Comparison of ENCODE assay signal across 8 mouse cellular contexts in genomic region chr7:19824182-19824973, GRCm38 (mm10). TPM values are rescaled to one million over a fixed set of nuclear protein-coding genes. Genes with fewer than 3 reads are reported as not detected.
DNase-seq lines count a peak whose midpoint lies in the region; ATAC-seq and TF ChIP-seq lines count a peak whose summit lies in the region.

No protein-coding gene starts in this region.

- H3K36me3 ChIP-seq in liver, embryonic 16.5 days (ENCODE audit: control insufficient read depth, insufficient read depth) = no peaks in the 10 kb centered on the region

- H3K9me3 ChIP-seq in liver, embryonic 16.5 days (replicated peaks; ENCODE audit: control insufficient read depth, low read length) = no peaks in the 10 kb centered on the region

- DNase-seq in cerebellum, postnatal 10 days = peak; percentile 48 to 59
- no peak for DNase-seq in cerebellum, adult 8-10 months
- DNase-seq in brain, embryonic 14.5 days (ENCODE audit: low read depth) = peak; percentile 37
- DNase-seq in gastrocnemius, postnatal 25 days = peak; percentile 90
- DNase-seq in neural tube, embryonic 10.5 days (ENCODE audit: extremely low spot score, low spot score) = peak; percentile 75
- DNase-seq in thymus, postnatal 0 days (ENCODE audit: low spot score) = peak; percentile 49

- ATAC-seq in inflammation-experienced regulatory T-cells, adult 6 months = peak; percentile 81
- peak; percentile 87 for ATAC-seq in liver, embryonic 16.5 days (ENCODE audit: low read depth)

- TF ChIP-seq CTCF in brain, embryonic 14.5 days (IDR thresholded peaks at IDR 0.05; ENCODE audit: borderline replicate concordance, extremely low read depth, insufficient read depth, insufficient read length) = no peak

- peak overlapping the region; percentile 65 for H3K4me2 ChIP-seq in liver, embryonic 16.5 days (ENCODE audit: low read depth, low read length)

- 0 out of 2 replicates have a peak overlapping the region, but pooled peaks have one; percentile 12 for H3K4me3 ChIP-seq in liver, embryonic 16.5 days (ENCODE audit: low read depth, low read length)

- H3K27ac ChIP-seq in liver, embryonic 16.5 days (ENCODE audit: low read length) = peak overlapping the region; percentile 85

- WGBS in liver, embryonic 16.5 days (ENCODE audit: insufficient replicate concordance) = 15% methylated on average over 26 of the region's 26 CpGs

- peaks cover 17% of the 10 kb centered on the region for H3K27me3 ChIP-seq in liver, embryonic 16.5 days (ENCODE audit: control insufficient read depth, insufficient read depth, low read depth, low read length)

- no peak for TF ChIP-seq POLR2A in brain, embryonic 14.5 days (IDR thresholded peaks at IDR 0.05; ENCODE audit: borderline replicate concordance, extremely low read depth, insufficient read depth, insufficient read length, poor library complexity, severe bottlenecking)

- no peak overlapping the region for H3K9ac ChIP-seq in liver, embryonic 16.5 days (ENCODE audit: low read depth, low read length)

- peaks cover 9% of the 10 kb centered on the region for H3K4me1 ChIP-seq in liver, embryonic 16.5 days (ENCODE audit: control insufficient read depth, low read depth, low read length)

RNA-seq across cellular contexts. Expression of gene Bcl3, which starts 1.8 kb away (rescaled TPM):
- 0.47 and 0.92 TPM in 2 replicates for polyA plus RNA-seq in brain, embryonic 14.5 days (2012; rRNA removed)
- total RNA-seq in gastrocnemius, postnatal 25 days (2021) = 1 to 10 TPM; 1.2 TPM
- polyA plus RNA-seq in inflammation-experienced regulatory T-cells, adult 6 months (2017; shearing (Covaris generic)) = 10 to 100 TPM; 13.6 to 19.9 (median 18.5) TPM
- polyA plus RNA-seq in liver, embryonic 16.5 days (2015; fragmentation: Nextera tagmentation; extraction: Ambion mirVana) = 4.1 and 4.4 TPM in 2 replicates
- polyA plus RNA-seq in thymus, postnatal 0 days (2015; fragmentation: Nextera tagmentation; extraction: Ambion mirVana) = 9.5 and 13.1 TPM in 2 replicates

RNA-seq across cellular contexts. Expression of gene Gm19345, which starts 27.4 kb away (rescaled TPM):
- polyA plus RNA-seq in brain, embryonic 14.5 days (2012; rRNA removed) = 17.1 and 18.8 TPM in 2 replicates
- not detected for total RNA-seq in gastrocnemius, postnatal 25 days (2021)
- not detected for polyA plus RNA-seq in inflammation-experienced regulatory T-cells, adult 6 months (2017; shearing (Covaris generic))
- polyA plus RNA-seq in liver, embryonic 16.5 days (2015; fragmentation: Nextera tagmentation; extraction: Ambion mirVana) = 0.08 TPM in 1 of 2 replicates, not detected in the other
- not detected in 2 replicates for polyA plus RNA-seq in thymus, postnatal 0 days (2015; fragmentation: Nextera tagmentation; extraction: Ambion mirVana)

RNA-seq across cellular contexts. Expression of gene Cblc, which starts 27.8 kb away (rescaled TPM):
- polyA plus RNA-seq in brain, embryonic 14.5 days (2012; rRNA removed) = 0.33 and 0.58 TPM in 2 replicates
- total RNA-seq in gastrocnemius, postnatal 25 days (2021) = not detected
- under 1 TPM in 1 of 3 experiments, not detected in 2; 0.68 TPM for polyA plus RNA-seq in inflammation-experienced regulatory T-cells, adult 6 months (2017; shearing (Covaris generic))
- 4.7 and 5.4 TPM in 2 replicates for polyA plus RNA-seq in liver, embryonic 16.5 days (2015; fragmentation: Nextera tagmentation; extraction: Ambion mirVana)
- polyA plus RNA-seq in thymus, postnatal 0 days (2015; fragmentation: Nextera tagmentation; extraction: Ambion mirVana) = 2.6 and 4.2 TPM in 2 replicates

RNA-seq across cellular contexts. Expression of gene Ceacam16, which starts 36.7 kb away (rescaled TPM):
- not detected in 2 replicates for polyA plus RNA-seq in brain, embryonic 14.5 days (2012; rRNA removed)
- not detected for total RNA-seq in gastrocnemius, postnatal 25 days (2021)
- polyA plus RNA-seq in inflammation-experienced regulatory T-cells, adult 6 months (2017; shearing (Covaris generic)) = under 1 TPM in 2 of 3 experiments, not detected in 1; 0.55 to 0.59 TPM
- polyA plus RNA-seq in liver, embryonic 16.5 days (2015; fragmentation: Nextera tagmentation; extraction: Ambion mirVana) = not detected in 2 replicates
- polyA plus RNA-seq in thymus, postnatal 0 days (2015; fragmentation: Nextera tagmentation; extraction: Ambion mirVana) = 0.46 and 0.59 TPM in 2 replicates

RNA-seq across cellular contexts. Expression of gene Bcam, which starts 53.6 kb away (rescaled TPM):
- polyA plus RNA-seq in brain, embryonic 14.5 days (2012; rRNA removed) = 13.8 and 19.5 TPM in 2 replicates
- 10 to 100 TPM; 25.3 to 33.9 TPM for total RNA-seq in gastrocnemius, postnatal 25 days (2021)
- polyA plus RNA-seq in inflammation-experienced regulatory T-cells, adult 6 months (2017; shearing (Covaris generic)) = 1 to 10 TPM; 1.1 to 2.3 (median 1.2) TPM
- polyA plus RNA-seq in liver, embryonic 16.5 days (2015; fragmentation: Nextera tagmentation; extraction: Ambion mirVana) = 7.4 and 9.7 TPM in 2 replicates
- 29.7 and 30.9 TPM in 2 replicates for polyA plus RNA-seq in thymus, postnatal 0 days (2015; fragmentation: Nextera tagmentation; extraction: Ambion mirVana)

Comparison
In these comparisons a context has a peak if more than half of its experiments do, and no peak if none do; other contexts are left out.
1. RNA of gene Gm19345, which starts 27.4 kb away (polyA plus RNA-seq): 17.1 to 18.8 TPM in brain, embryonic 14.5 days; not detected in thymus, postnatal 0 days, 0.08 TPM in liver, embryonic 16.5 days and not detected in inflammation-experienced regulatory T-cells, adult 6 months; every median in the first group is over 10 times any median in the second.